Mouse (Mus musculus) small intestine, adult 2 months (tissue): ENCODE measurements around the gene Dusp2.

Source experiments
- CTCF ChIP-seq: fragments of 200-500 bp; IDR thresholded peaks from 2 replicates; pipeline ENCODE4 v1.5.1; 2012; ENCODE audit warnings: low read depth, mild to moderate bottlenecking, control low read depth, inconsistent platforms, low read length, moderate library complexity, mixed read lengths; ENCODE audit not compliant: insufficient replicate concordance, insufficient read length; ENCODE audit errors: extremely low read depth
- POLR2A ChIP-seq: fragments of 200-500 bp; IDR thresholded peaks from 2 replicates; pipeline ENCODE4 v1.6.1; 2012; ENCODE audit warnings: low read depth, mild to moderate bottlenecking, control low read depth, inconsistent platforms, low read length, moderate library complexity

- TF ChIP-seq POLR2A (no peak), CTCF (no peak)
These were observed 19.5 kb upstream of the Dusp2 start for GRCm38 (mm10) chr2:127316431-127316830.
